Mouse (Mus musculus) cerebellum, adult (tissue): ENCODE results near the gene Baz1b.

ENCODE experiments used
- ATAC-seq: cut with Nextera tagmentation; 2 replicates; pipeline ENCODE4 v1.9.2; 2017; ENCODE audit warnings: mild to moderate bottlenecking, moderate library complexity, mixed read lengths; ENCODE audit not compliant: insufficient number of reproducible peaks, low FRiP score, low TSS enrichment

Gene Baz1b

DNA sequence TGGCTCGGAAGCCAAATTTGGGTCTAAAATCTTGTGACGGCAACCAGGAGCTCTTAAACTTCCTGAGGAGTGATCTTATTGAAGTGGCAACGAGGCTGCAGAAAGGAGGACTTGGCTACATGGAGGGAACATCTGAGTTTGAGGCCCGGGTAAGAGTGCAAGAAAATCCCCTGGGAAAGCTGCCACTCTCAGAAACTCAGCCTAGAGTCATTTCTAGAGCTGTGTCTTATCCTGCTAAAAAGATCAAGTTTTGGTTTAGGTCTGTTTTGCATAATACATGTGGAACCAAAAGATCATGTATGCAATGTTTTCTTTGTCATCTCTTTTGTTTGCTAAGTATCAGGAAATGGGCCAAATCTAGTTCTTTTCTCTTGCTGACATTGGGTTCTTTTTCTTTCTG lies 43.1 kb downstream of the Baz1b start:
- no peak for ATAC-seq

DNA sequence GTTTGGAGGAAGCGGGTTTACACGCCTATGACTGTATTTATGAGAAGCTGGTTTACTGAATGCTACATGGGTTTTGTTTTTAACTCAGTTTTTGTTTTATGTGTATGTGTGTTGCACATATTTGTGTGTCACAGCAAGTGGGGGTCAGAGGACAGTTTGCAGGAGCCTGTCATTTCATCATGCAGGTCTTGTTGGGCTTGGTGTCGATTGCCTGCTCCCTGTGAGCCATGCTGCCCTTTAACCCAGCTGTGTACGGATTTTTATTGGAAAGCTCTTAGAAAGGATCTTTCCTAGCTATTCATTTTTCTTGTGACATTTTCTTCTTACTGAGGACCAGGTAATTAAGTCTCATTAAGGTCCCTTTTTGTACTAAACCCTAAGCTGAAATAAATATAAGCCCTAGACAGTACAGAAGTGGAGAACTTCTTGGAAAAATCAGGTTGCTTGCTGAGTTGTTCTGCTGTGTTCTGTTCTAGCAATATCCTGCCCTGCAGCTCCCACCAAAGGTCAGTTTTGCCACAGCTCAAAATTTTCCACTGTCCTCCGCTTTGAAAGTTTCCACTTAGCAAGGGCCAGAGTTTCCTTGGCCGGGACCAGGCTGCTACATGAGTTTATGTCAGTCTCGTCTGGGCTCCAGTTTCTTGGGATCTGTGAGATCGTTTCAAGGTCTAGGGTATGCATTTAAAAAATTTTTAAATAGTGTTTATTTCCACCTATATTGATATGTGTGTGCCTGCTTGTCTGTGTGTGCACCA lies 46.3 kb downstream of the Baz1b start:
- ATAC-seq, result no peak

DNA sequence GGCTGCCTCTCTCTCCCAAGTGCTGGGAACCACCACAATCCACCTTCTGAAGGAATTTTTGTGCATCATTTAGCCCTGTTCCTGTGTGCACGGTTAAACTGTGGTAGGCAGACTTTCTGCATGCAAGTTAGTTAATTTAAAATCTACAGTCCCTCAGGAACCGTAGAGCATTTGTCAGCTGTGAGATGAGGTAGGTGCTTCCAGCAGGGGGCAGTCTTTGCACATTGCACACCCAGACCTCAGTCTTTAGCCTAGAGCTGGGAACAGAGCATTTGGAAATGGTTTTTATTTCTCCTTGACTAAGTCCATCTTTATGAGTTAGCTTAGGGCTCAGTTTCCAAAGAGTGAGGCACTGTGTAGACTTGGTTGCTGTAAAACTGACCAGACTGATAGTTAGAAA lies 49.5 kb downstream of the Baz1b start:
- ATAC-seq, result no peak; the same call in 1 of the 2 replicates

DNA sequence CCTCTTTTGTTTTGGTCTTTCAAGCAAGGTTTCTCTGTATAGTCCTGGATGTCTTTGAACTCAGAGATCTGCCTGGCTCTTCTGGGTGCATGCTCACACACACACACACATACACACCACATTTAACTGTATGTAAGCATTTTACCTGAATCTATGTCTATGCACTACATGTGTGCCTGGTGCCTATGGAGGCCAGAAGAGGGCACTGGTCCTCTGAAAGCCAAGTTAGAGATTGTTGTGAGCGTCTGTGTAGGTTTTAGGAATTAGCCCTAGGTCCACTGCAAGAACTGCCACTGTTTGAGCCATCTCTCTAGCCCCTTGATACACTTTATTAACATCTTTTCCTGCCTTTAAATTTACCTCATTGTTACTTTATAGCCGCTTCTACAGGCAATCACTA lies 51.8 kb downstream of the Baz1b start:
- no peak for ATAC-seq

DNA sequence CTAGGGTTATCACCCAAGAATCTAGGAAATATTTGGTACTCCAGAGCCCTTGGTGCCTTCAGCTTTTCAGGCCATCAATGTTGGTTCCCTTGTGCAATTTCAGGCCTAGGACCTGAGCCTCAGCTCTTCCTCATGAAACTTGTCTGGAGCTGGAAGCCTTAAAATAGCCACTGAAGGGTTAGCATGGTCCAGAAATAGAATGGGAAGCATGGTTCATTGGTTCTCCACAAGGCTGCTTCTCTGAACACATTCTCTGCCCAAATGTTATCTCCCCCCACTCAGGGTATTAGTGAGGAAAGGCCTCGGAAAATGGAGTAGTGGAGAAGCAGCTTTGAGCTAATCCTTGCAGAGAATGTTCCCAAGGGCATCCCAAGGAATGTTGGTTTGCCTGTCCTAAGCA lies 54.4 kb downstream of the Baz1b start:
- no peak for ATAC-seq

DNA sequence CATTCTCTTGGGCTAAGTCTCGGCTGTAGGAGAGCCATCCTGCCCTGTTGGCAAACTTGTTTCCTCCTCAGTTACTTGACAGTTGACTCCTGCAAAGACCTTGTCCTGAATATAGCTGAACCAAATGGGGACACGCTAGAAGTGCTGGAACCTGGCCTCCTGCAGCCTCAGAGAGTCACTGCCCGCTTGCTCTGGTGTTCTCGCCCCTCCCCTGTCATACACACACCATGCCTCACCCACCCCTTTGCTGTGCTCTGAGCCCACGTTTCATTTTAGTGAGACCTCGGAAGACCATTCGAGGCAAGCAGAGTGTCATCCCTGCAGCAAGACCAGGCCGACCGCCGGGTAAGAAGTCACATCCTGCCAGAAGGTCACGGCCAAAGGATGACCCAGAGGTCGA lies 55.1 kb downstream of the Baz1b start:
- ATAC-seq, result no peak

DNA sequence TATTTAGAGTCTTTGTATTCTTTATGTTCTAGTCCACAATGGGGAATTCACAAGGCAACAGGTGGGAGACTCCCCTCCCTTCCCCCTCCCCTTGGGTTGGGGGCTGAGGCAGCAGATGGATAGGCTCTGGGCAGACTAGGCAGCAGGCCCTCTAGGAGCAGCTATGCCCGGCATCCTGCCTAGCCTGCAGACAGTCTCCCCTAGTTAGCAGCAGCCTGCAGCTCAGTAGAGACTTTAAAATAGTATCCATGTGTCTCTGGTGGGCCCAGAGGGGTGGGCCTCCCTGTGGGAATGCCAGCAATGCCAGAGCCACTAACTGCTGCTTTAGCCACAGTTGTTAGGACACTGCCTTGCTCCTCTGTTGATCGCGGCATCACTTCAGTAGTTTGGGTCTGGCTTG lies 55.5 kb downstream of the Baz1b start:
- no peak for ATAC-seq

DNA sequence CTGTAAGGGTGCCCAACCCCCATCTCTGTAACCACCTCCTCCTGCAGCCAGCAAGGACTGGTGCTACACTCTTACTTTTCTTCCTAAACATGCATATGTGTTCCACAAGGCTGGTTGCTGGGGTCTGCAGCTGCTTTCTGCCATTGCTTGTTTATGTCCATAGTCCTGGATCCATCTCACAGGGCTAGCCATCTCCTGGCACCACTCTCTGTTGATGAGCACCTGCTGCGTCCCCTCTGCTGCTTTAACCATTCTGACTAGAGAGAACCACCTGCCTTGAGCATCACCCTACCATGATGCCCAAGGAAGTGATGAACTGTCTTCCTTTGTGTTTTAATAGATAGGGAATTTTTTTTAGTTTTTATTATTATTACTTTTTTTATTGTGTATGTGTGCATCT lies 56.1 kb downstream of the Baz1b start:
- no peak for ATAC-seq

DNA sequence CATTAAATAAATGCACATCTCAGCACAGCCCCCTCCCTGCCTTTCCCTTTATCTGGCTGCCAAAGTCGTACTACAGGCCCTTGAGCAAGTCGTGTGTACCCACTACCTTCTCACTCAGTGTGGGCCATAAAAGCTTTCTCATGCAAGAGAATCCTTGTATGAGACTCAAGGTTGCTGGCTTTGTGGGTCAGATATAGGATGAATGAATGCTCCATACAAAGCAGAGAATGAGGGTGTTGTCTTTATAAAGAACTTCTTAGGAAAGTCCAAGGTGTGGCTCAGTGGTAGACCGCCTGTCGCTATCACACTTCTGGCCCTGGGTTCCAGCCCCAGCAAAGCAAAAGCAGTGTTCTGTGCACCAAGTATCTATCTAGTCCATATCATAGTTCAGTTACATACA lies 59.5 kb downstream of the Baz1b start:
- ATAC-seq, result no peak

DNA sequence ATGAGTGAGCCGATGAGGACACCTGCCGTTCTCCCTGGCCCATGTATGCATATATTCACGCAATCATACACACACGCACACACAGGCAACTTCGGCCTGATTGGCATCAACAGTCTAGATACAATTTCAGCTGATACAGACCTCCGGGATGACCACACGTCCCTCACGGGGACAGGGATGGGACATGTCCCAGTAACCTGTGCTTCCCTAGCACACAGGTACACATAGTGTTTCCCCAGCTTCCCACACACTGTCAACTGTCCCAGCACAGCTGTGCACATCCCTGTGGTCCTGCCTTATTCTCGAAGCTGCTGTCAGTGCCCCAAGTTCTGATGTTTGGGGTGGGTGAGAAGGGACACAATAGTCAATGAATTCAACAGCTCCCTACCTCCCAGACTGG lies 60.3 kb downstream of the Baz1b start:
- no peak for ATAC-seq

DNA sequence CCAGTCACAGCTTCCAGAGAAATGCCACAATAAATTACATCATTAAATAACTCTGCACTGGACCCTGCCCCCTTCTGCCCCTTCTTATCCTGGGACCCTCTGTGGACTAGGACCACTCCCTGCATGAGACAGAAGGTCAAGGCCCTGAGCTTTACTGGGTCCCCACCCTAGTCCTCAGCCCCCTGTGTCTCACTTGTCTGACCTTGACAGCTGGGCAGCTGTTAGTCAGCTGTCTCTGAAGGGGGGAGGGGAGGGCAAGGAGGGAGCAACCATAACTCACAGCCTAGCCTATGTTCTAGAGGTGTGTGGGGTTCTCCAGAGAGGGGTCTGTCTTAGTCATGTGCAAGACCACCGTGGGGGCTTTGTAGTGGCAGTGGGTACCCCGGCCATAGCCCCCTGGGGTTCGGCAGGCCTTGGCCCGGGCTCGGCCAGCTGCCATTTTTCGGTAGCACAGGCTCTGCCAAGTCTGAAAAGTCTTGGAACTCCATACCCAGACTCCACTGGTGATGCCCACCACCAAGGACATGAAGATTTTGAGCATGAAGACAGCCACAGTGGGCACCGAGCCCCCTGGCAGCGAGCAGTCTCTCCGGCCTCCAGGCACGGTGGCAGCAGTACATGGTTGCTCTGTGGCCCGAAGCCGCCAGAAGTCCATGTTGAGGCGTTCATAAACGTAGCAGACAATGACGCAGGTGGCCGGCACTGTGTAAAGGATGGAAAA lies 62.1 kb downstream of the Baz1b start:
- ATAC-seq, result no peak

DNA sequence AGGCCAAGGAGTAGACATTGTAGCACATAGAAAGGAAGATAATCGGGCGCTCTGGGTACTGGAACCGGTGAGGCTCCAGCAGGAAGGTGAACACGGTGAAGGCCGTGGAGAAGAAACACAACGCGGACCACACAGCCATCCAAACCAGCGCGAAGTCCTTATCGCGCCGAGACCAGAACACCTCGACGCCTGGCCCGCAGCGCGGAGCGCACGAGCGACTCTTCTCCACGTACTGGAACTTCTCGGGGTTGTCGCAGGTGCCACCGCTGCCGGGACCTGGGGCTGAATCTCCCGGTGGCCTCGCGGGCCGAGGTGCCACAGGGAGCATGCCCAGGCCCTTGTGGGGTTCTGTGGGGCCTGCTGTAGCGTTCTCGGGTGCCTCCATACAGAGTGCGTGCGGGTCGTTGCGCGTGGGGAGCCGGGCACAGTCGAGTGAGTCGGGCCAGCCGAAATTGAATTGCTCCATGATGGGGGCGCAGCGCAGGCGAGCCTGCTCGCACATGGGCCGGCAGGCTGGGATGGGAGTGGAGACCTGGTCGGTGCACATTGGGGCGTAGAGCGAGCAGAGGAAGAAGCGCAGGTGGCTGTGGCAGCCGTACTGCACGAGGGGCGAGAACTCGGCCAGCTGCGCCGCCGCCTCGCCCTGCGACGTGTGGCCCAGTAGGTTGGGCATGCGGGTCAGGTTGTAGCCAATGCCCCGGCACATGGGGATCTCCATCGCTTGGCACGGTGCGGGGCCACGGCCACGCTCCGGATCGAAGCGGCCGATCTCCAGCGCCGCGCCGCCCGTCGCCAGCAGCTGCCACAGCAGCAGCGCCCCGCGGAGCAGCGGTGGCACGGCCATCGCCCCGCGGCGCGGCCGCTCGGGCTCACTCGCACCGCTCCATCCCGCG lies 63.4 kb downstream of the Baz1b start:
- ATAC-seq, result no peak

DNA sequence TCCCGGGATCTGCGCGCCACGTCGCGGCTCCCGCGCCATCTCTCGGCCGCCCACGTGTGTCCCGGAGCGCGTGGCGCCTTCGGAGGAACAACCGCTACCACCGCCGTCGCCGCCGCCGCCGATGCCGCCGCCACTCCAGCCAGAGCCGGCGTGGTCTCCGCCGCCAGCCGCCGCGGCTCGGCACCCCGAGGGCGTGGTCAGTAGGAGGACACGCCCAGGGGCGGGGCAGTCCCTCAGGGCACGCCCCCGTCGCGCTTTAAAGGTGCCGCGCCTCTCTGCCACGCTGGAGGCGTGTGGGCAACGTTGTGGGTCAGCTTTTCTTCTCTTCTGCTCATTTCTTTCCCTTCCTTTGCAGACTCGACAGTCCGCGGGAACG lies 64.0 kb downstream of the Baz1b start, which contains the start of gene Fzd9:
Gene Fzd9 (minus strand): TSS at position 152 of the 376 bp plus-strand sequence.
- ATAC-seq, result no peak

DNA sequence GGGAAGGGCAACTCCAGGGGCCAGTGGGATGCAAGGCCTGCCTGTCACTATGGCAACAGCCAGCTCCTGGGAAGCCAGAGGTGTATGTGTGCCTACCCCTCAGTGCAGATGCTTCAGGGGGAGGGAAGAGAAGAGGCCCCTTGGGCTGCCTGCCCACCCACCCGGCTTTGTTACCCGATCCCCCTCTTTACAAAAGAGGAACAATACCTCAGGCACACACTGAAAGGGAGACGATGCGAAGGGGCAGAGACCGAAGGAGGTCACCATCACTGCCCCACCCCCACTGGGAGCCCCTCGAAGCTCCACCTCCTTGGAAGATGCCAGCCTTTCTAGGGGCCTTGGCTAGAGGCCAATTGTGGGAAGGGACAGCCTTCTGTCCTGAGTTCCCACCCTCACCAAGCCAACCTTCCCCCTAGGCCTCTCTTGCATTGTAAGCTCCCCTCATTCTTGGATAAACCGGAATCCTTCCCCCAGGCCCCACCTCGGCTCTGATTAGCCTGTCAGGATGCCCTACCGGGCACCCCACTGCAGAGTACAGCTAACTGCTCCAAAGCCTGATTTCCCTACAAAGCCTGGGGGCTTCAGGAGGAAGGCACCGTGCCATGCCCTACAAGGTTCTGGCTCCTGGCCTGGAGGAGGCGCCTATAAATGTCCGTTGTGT lies 66.8 kb downstream of the Baz1b start:
- no peak for ATAC-seq

DNA sequence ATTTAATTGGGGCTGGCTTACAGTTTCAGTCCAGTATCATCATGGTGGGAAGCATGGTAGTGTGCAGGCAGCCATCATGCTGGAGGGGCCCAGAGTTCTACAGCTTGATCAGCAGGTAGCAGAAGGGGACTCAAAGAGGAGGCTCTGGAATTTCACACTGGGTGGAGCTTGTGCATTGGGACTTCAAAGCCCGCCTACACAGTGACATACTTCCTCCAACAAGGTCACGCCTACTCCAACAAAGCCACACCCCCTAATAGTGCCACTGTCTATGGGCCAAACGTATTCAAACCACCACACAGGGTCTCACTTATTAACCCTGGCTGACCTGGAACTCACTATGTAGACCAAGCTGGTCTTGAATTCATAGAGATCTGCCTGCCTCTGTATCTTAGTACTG lies 69.1 kb downstream of the Baz1b start:
- no peak for ATAC-seq

DNA sequence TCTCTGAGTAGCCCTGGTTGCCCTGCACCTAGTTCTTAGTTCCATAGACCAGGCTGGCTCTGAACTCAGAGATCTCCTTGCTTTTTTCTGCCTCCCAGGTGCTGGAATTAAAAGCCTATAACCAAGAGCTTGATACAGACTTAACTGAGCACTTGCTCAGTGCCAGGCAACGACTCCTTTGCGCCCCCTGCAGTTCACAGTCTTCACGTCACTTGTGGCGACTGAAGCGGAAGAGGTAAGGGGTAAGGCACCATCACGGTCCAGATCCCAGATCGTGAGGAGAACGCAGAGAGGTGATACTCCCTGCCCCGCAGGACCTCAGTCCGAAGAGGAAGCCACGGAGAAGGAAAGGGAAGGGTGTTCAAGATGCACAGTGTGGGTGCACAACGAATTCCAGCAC lies 70.5 kb downstream of the Baz1b start:
- ATAC-seq, result no peak

DNA sequence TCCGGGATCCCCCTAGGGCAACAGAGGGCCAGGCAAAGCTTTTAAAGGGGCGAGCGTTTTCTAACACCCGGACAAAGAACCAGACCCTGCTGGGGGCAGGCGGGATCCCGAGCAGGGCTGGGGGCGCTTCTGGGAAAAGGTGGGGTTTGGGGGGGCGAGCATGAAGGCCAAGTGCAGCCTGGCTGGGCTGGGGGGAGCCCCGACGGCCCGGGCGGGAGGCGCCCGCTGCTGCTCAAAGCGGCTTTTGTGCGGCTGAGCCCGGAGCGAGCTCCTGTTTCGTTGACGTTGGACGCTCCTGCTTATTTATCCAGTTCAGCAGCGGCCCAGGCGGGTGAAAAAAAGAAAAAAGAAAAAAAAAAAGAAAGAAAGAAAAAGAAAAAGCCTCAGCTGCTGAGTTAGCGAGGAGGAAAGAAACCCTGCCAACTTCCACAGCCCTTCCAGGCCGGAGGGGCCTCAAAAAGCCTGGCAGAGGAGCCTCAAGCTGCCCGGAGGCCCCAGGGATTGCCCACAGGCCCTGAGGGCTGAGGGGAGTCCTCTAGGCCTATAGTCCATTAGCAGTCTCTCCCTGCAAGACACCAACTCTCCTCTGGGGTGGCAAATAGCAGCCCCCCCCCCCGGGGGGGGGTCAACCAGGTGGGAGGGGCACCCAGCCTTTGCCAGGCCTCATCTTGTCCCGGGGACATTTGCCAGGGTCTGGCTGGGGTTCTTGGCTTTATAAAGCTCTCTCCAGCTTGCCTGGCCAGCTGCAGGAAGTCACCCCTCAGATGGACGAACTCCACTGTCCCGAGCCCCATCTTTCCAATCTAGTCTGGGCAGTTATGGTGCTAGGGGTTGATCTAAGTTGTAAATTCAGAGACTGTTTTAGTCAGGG lies 71.5 kb downstream of the Baz1b start:
- no peak; the same call in 1 of the 2 replicates for ATAC-seq

DNA sequence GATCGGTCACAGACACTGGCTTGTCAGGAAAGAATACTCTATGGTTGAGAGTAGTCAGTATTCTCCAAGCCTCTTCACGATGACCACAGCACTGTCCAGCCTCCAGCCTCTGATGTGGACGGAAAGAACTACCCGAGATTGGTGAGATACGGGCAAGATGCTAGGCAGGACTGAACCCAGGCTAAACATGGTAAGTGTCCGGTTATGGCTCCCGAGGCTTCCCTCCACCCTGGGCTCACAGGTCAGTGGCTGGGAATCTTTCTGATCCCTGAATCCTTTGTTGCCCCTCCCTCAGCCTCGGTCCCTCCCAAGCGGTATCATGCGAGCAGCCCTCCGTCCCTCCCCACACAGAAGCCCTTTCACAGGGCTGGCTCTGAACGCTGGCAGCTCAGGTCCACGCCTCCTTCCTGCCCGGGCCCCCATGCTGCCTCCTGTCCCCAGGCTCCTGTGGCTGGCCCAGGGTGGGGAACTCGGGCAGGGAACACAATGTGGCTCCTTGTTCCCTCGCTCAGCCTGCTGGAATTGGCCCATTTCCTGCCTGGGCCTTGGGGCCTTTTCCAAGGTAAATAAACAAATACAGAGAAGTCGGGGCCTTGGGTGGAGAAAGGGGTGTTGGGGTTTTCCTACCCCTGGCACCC lies 76.9 kb downstream of the Baz1b start:
- ATAC-seq, result no peak

DNA sequence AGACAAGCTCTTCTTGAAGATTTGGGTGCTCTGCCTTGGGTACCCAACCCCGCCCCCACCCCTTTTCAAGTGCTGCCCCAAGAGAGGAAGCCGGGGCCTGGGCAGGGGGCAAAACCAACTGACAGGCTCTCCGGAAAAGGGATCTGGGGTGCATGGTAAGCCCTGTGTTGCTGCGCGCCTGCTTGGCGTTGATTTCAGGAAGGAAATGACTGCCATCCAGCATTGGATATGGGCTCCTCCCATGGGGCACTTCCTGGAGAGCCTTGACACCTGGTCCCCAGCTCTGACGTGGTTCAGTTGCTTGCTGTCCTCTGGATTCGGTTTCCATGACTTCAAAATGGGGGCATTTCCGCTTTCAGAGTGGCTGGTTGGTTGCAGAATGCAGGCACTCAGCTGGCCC lies 77.5 kb downstream of the Baz1b start:
- ATAC-seq, result no peak
